Mouse (Mus musculus) T-helper 1 cell (primary cell): ENCODE measurements around the gene H2-Q2.
"Not testable (repeated sequence)": the region's sequence is repeated elsewhere in the genome, so short reads cannot be mapped to it uniquely, and the experiment has no call there.

Experiments used
- in situ Hi-C: fragments of 300-600 bp; cut with MboI, MseI; formaldehyde crosslinking; loops from one replicate; pipeline ENCODE4 v1.15.1; 2025; ENCODE audit warnings: high pct_unique_total_duplicates

Gene H2-Q2

DNA sequence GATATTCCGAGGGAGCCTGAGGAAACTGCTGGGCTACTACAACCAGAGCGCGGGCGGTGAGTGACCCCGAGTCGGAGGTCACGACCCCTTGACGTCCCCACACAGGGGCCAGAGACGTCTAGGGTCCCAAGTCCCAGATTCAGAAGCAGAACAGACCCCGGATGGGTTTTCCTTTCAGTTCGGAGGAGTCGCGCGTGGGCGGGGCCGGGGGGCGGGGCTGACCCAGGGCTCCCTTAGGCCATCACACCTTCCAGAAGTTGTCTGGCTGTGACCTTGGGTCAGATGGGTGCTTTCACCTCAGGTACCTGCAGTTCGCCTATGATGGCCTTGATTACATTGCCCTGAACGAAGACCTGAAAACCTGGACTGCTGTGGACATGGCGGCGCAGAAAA, 17.4 kb downstream of the H2-Q2 start:
- in situ Hi-C loops: no loop called here

DNA sequence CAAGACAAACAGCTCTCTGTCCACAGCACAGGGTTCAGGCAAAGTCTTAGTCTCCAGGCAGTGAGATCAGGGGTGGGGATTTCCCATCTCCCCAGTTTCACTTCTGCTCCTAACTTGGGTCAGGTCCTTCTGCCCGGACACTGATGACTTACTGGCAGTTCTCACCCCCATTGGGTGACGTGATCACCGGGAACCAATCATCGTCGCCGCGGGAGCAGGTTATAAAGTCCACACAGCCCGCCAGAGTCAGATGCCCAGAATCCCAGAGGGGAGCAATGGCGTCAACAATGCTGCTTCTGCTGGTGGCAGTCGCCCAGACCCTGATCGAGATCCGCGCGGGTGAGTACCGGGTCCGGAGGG, 37.3 kb downstream of the H2-Q2 start, which contains the start of gene H2-Q4:
Gene H2-Q4 (plus strand): TSS at position 249 of the 360 bp plus-strand sequence.
- in situ Hi-C loops: no loop called here

DNA sequence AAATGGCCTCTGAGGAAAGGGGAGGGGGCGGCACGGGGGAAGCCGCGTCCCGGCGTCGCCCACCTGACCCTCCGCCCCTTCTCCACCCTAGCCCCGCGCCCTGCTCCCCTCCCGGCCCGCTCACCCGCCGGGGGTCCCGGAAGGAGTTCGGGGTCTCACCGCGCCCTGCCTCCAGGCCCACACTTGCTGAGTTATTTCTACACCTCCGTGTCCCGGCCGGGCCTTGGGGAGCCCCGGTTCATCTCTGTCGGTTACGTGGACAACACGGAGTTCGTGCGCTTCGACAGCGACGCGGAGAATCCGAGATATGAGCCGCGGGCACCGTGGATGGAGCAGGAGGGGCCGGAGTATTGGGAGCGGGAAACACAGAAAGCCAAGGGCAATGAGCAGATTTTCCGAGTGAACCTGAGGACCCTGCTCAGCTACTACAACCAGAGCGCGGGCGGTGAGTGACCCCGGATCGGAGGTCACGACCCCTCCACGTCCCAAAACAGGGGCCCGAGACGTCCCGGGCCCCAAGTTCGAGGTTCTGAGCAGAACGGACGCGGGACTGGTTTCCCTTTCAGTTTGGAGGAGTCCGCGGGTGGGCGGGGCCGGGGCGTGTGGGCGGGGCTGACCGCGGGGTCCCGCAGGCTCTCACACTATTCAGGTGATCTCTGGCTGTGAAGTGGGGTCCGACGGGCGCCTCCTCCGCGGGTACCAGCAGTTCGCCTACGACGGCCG, 37.8 kb downstream of the H2-Q2 start:
- in situ Hi-C loops: loop anchor here (5.0 kb wide), 1 partner anchor 92 kb away; the partner anchor contains the start of gene H2-Q10

DNA sequence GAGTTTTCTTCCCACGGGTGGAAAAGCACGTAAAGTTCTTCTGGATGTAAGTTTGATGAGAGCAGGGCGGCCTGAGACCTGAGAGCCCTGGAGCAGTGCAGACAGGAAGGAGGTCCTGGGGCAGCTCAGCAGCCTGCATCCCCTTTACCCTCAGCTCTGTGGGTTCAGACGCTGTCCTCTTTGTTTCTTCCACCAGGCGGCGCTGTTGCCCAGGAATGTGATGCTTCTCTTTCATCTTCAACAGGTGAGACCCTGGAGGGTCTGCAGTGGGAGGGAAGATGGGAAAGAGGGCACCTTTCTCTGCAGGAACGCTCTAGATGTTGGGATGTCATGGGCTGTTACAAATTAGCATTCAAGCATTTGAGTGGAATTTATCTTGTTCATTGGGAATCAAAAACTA, 47.8 kb downstream of the H2-Q2 start:
- in situ Hi-C loops: not testable (repeated sequence)

DNA sequence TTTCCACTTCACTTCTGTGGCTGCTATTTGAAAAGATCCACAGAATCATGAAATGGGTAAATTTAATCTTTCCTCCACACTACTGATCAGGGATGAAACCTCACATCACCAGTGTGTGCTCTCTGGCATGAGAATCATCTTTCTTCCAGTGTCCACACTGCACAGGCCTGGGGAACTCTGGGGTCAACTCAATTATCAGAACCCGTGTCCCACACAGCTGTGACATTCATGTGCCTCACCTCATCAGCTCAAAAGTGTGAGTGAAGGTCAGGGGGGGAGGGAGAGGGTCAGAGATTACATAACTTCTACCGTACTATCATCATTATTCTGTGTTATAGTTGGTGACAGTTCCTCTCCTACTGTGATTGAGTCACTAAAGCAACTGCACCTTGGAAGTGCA, 50.6 kb downstream of the H2-Q2 start:
- in situ Hi-C loops: not testable (repeated sequence)

DNA sequence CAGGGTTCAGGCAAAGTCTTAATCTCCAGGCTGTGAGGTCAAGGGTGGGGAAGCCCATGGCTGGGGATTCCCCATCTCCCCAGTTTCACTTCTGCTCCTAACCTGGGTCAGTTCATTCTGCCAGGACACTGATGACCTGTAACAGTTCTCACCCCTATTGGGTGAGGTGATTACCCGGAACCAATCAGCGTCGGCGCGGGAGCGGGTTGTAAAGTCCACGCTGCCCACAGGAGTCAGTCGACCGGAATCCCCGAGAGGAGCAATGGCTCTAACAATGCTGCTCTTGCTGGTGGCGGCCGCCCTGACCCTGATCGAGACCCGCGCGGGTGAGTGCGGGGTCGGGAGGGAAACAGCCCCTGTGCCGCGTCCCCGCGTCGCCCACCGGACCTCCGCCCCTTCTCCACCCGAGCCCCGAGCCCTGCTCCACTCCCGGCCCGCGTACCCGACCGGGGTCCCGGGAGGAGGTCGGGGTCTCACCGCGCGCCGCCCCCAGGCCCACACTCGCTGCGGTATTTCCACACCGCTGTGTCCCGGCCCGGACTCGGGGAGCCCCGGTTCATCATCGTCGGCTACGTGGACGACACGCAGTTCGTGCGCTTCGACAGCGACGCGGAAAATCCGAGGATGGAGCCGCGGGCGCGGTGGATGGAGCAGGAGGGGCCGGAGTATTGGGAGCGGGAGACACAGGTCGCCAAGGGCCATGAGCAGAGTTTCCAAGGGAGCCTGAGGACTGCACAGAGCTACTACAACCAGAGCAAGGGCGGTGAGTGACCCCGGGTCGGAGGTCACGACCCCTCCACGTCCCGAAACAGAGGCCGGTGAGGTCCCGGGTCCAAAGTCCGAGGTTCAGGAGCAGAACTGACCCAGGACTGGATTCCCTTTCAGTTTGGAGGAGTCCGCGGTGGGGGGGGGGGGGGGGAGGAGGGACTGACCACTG, 52.1 kb downstream of the H2-Q2 start:
- in situ Hi-C loops: not testable (repeated sequence)
